ENCODE assay signal across 8 mouse cellular contexts in genomic region chr4:127243552-127243951, GRCm38 (mm10). TPM values are rescaled to one million over a fixed set of nuclear protein-coding genes. Genes with fewer than 3 reads are reported as not detected.
DNase-seq lines count a peak whose midpoint lies in the region; ATAC-seq and TF ChIP-seq lines count a peak whose summit lies in the region.

Gene Smim12 (plus strand): TSS chr4:127243784.

- under 1% methylated on average over 29 of the region's 29 CpGs for WGBS in embryonic facial prominence, embryonic 14.5 days
- under 1% methylated on average over 29 of the region's 29 CpGs for WGBS in heart, adult 2 months
- under 1% methylated on average over 29 of the region's 29 CpGs for WGBS in limb, embryonic 13.5 days
- WGBS in midbrain, embryonic 16.5 days: 0% methylated on average over 29 of the region's 29 CpGs

- peaks cover 24% of the 10 kb centered on the region; the same call in 1 of the 2 replicates for H3K36me3 ChIP-seq in embryonic facial prominence, embryonic 14.5 days (ENCODE audit: control insufficient read depth, insufficient read depth, low read length)
- H3K36me3 ChIP-seq in heart, adult 2 months (ENCODE audit: control insufficient read depth, insufficient read depth, low read length): no peaks in the 10 kb centered on the region
- H3K36me3 ChIP-seq in limb, embryonic 13.5 days: peaks cover 18% of the 10 kb centered on the region
- 0 out of 2 replicates have a peak, but pooled peaks cover 4% of the 10 kb centered on the region for H3K36me3 ChIP-seq in midbrain, embryonic 16.5 days (ENCODE audit: control insufficient read depth, insufficient read depth, low read length)

- TF ChIP-seq CTCF in heart, adult 2 months (IDR thresholded peaks at IDR 0.05): peak; percentile 100; the same call in 1 of the 2 replicates

- peak; percentile 79 for TF ChIP-seq POLR2A in heart, adult 2 months (IDR thresholded peaks at IDR 0.05; ENCODE audit: insufficient read depth, low read depth, low read length)

- H3K9ac ChIP-seq in embryonic facial prominence, embryonic 14.5 days (ENCODE audit: low read depth, low read length): peak within 1 kb of the TSS; percentile 96
- peak within 1 kb of the TSS; percentile 98 for H3K9ac ChIP-seq in heart, adult 2 months (ENCODE audit: low read depth, low read length)
- peak within 1 kb of the TSS; percentile 97 for H3K9ac ChIP-seq in limb, embryonic 13.5 days
- peak within 1 kb of the TSS; percentile 82 for H3K9ac ChIP-seq in midbrain, embryonic 16.5 days (ENCODE audit: low read depth, low read length)

- H3K4me1 ChIP-seq in embryonic facial prominence, embryonic 14.5 days (ENCODE audit: control insufficient read depth, insufficient read depth, low read length): peaks cover 7% of the 10 kb centered on the region
- peaks cover 6% of the 10 kb centered on the region for H3K4me1 ChIP-seq in heart, adult 2 months (ENCODE audit: control insufficient read depth, insufficient read depth, low read length)
- peaks cover 13% of the 10 kb centered on the region for H3K4me1 ChIP-seq in limb, embryonic 13.5 days
- H3K4me1 ChIP-seq in midbrain, embryonic 16.5 days (ENCODE audit: control insufficient read depth, insufficient read depth, low read length): peaks cover 7% of the 10 kb centered on the region

- intact Hi-C loops in heart, adult 2 months (cut with DNase I): loop anchor here (5.0 to 10.0 kb wide), 2 partner anchors 166 to 689 kb away; partner anchors contain the start of genes Clspn and Zmym6

- peak; percentile 97 for ATAC-seq in embryonic facial prominence, embryonic 14.5 days (ENCODE audit: low read depth)
- peak; percentile 97 for ATAC-seq in limb, embryonic 13.5 days (ENCODE audit: low FRiP score, low read depth)
- ATAC-seq in midbrain, embryonic 16.5 days: peak; percentile 93

- DNase-seq in 3T3-L1 (ENCODE audit: low read depth, low spot score): peak; percentile 97
- peak; percentile 96 to 98 for DNase-seq in adrenal gland, postnatal 4 days (ENCODE audit: low spot score in 2 of 2)
- DNase-seq in embryonic facial prominence, embryonic 14.5 days (ENCODE audit: low spot score): peak; percentile 98
- peak; percentile 98 to 99 for DNase-seq in heart, adult 2 months
- DNase-seq in kidney, adult 8-10 months: peak; percentile 98 to 99
- peak; percentile 99 for DNase-seq in spleen, postnatal 10 days (ENCODE audit: low spot score in 2 of 2)

- no peaks in the 10 kb centered on the region for H3K27me3 ChIP-seq in embryonic facial prominence, embryonic 14.5 days (replicated peaks; ENCODE audit: control insufficient read depth, insufficient read depth, low read length)
- H3K27me3 ChIP-seq in heart, adult 2 months (ENCODE audit: control insufficient read depth, insufficient read depth, low read length): no peaks in the 10 kb centered on the region
- no peaks in the 10 kb centered on the region for H3K27me3 ChIP-seq in limb, embryonic 13.5 days
- H3K27me3 ChIP-seq in midbrain, embryonic 16.5 days (ENCODE audit: control insufficient read depth, insufficient read depth, low read depth, low read length): no peaks in the 10 kb centered on the region

- H3K4me3 ChIP-seq in embryonic facial prominence, embryonic 14.5 days (ENCODE audit: low read depth, low read length): peak within 1 kb of the TSS; percentile 100
- H3K4me3 ChIP-seq in heart, adult 2 months: peak within 1 kb of the TSS; percentile 98
- peak within 1 kb of the TSS; percentile 97 for H3K4me3 ChIP-seq in limb, embryonic 13.5 days
- H3K4me3 ChIP-seq in midbrain, embryonic 16.5 days (ENCODE audit: low read depth, low read length): peak within 1 kb of the TSS; percentile 80

- H3K9me3 ChIP-seq in embryonic facial prominence, embryonic 14.5 days (ENCODE audit: control insufficient read depth, low read length): no peaks in the 10 kb centered on the region
- no peaks in the 10 kb centered on the region for H3K9me3 ChIP-seq in limb, embryonic 13.5 days
- no peaks in the 10 kb centered on the region for H3K9me3 ChIP-seq in midbrain, embryonic 16.5 days (replicated peaks; ENCODE audit: control insufficient read depth, low read length, poor library complexity, severe bottlenecking)

- peak; percentile 64; the same call in 1 of the 2 replicates for TF ChIP-seq EP300 in heart, adult 2 months (IDR thresholded peaks at IDR 0.05; ENCODE audit: insufficient read depth, low read depth, low read length)

- H3K79me2 ChIP-seq in heart, adult 2 months (replicated peaks; ENCODE audit: control insufficient read depth, insufficient read depth, low read length): no peaks in the 10 kb centered on the region

- H3K27ac ChIP-seq in embryonic facial prominence, embryonic 14.5 days (replicated peaks; ENCODE audit: low read depth, low read length): no peak within 1 kb of the TSS
- H3K27ac ChIP-seq in heart, adult 2 months: peak within 1 kb of the TSS; percentile 83
- no peak within 1 kb of the TSS for H3K27ac ChIP-seq in limb, embryonic 13.5 days
- peak within 1 kb of the TSS; percentile 60; the same call in 1 of the 2 replicates for H3K27ac ChIP-seq in midbrain, embryonic 16.5 days (ENCODE audit: low read length)

- H3K4me2 ChIP-seq in embryonic facial prominence, embryonic 14.5 days (ENCODE audit: low read depth, low read length): peak within 1 kb of the TSS; percentile 93
- peak within 1 kb of the TSS; percentile 92 for H3K4me2 ChIP-seq in limb, embryonic 13.5 days (replicated peaks)
- peak within 1 kb of the TSS; percentile 97 for H3K4me2 ChIP-seq in midbrain, embryonic 16.5 days (ENCODE audit: low read length)

RNA-seq across cellular contexts. Expression of gene Smim12, which starts in this region (rescaled TPM):
- total RNA-seq in adrenal gland, postnatal 4 days (2021): 10 to 100 TPM; 36.9 to 40.2 TPM
- polyA plus RNA-seq in embryonic facial prominence, embryonic 14.5 days (2014; fragmentation: Nextera tagmentation; extraction: Ambion mirVana): 45.7 and 47.9 TPM in 2 replicates
- 10 to 100 TPM; 50.3 to 51.6 TPM for total RNA-seq in heart, adult 2 months (2021)
- 43.3 and 47.7 TPM in 2 replicates for polyA plus RNA-seq in heart, adult 2 months (2012; rRNA removed)
- polyA plus RNA-seq in limb, embryonic 13.5 days (2015; fragmentation: Nextera tagmentation; extraction: Ambion mirVana): 51.0 and 53.7 TPM in 2 replicates
- polyA plus RNA-seq in midbrain, embryonic 16.5 days (2015; fragmentation: Nextera tagmentation; extraction: Ambion mirVana): 42.0 and 44.8 TPM in 2 replicates

Comparison
In these comparisons a context has a peak if more than half of its experiments do, and no peak if none do; other contexts are left out.
1. H3K27ac ChIP-seq: peak in heart, adult 2 months (single experiment) and midbrain, embryonic 16.5 days (single experiment); none in embryonic facial prominence, embryonic 14.5 days (single experiment) and limb, embryonic 13.5 days (single experiment).
2. Peak in every context shown above with its lines, with median percentiles within 50 percentile points of each other: DNase-seq, ATAC-seq, H3K4me2 ChIP-seq, H3K4me3 ChIP-seq and H3K9ac ChIP-seq.